Mouse (Mus musculus): ENCODE results near the gene Col7a1. TPM values are rescaled to one million over a fixed set of nuclear protein-coding genes. Genes with fewer than 3 reads are reported as not detected.

The Col7a1 gene
- 10.1 TPM for polyA plus RNA-seq (2012; fragmentation: generic; extraction: Trizol)
- long read RNA-seq, experiment 1, partial matches to known transcripts: 0 of 1 reads
- long read RNA-seq, experiment 1, other reads (novel, unspliced or antisense): 1 of 1 reads
- long read RNA-seq, experiment 2, partial matches to known transcripts: 14 of 19 reads
- long read RNA-seq, experiment 2, other reads (novel, unspliced or antisense): 5 of 19 reads

DNA sequence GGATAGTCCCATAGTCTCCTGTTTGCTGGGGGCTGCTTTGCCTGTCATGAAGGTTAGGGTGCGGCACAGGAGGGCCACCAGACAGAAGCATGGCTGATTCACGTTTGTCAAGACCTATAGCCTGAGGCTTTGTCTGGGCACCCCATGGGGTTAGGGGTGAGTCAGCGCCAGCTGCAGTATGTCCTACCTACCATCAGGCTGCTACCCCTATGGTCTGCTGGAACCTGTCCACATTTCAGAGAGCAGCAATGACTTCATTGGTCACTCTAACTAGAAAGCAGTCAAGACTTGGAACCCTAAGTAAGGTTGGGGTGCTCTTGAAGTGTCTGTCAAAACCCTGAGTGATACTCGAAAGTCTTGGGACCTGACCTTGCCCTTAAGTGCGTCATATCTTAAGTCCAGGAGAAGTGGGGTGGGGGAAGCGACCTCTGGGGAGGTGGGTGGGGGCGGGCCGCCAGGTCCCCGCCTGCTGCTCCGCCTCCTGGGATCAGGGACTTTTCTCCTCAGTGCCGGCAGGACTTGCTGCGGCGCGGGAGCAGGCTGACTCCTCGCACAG is at the start of gene Col7a1:
Gene Col7a1 (plus strand): TSS at position 506 of the 556 bp plus-strand sequence.
- Histone ChIP-seq H3ac (ENCODE audit: control insufficient read depth, insufficient read length, low read depth) (peak within 1 kb of the TSS; percentile 57), H3K27me3 (ENCODE audit: control insufficient read depth, insufficient read depth, insufficient read length) (no peaks in the 10 kb centered on the region), H3K79me2 (ENCODE audit: control insufficient read depth, insufficient read depth) (peaks cover 36% of the 10 kb centered on the region), H3K79me3 (ENCODE audit: low read depth) (peaks cover 5% of the 10 kb centered on the region), H3K36me3 (ENCODE audit: control insufficient read depth, insufficient read depth) (peaks cover 36% of the 10 kb centered on the region), H3K4me3 (ENCODE audit: insufficient read depth, poor library complexity, severe bottlenecking) (peak within 1 kb of the TSS; percentile 37)
- no peak for TF ChIP-seq CTCF (IDR thresholded peaks at IDR 0.05; ENCODE audit: control insufficient read depth, insufficient read depth, insufficient read length)
- peak; percentile 18 for TF ChIP-seq FOSL1 (IDR thresholded peaks at IDR 0.05; ENCODE audit: insufficient read depth, low read length, poor library complexity, severe bottlenecking)
- TF ChIP-seq USF1 (IDR thresholded peaks at IDR 0.05; ENCODE audit: low read depth): no peak
- peak; percentile 91 for TF ChIP-seq MYOD1 (IDR thresholded peaks at IDR 0.05; ENCODE audit: control insufficient read depth, insufficient read length, low read depth)
- TF ChIP-seq MAX (IDR thresholded peaks at IDR 0.05): no peak
- no peak for TF ChIP-seq MYOG (IDR thresholded peaks at IDR 0.05; ENCODE audit: control insufficient read depth, extremely low read depth, insufficient read length)

DNA sequence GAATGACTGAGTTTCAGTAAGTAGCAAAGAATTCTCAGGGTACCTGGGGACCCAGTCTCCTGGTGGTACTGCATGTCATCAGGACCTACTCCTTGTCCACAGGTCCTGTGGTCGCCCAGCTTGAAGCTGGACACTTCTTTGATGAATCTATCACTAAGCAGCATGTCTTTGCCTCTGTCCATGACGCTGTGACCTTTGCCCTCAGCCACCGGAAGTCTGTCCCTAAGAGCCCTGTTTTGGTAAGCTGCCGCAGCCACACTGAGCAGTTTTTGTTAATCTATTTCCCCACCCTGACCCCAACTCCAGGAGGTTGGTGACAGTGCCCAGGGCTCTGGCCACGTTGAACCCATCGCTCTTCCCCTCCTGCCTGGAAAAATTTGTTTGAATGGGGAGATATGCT is 41.1 kb upstream of the Col7a1 start:
- H3K79me2 ChIP-seq (ENCODE audit: control insufficient read depth, insufficient read depth): no peaks in the 10 kb centered on the region
- H3K4me3 ChIP-seq (ENCODE audit: insufficient read depth, poor library complexity, severe bottlenecking): no peak overlapping the region
- H3K36me3 ChIP-seq (ENCODE audit: control insufficient read depth, insufficient read depth): no peaks in the 10 kb centered on the region
- no peaks in the 10 kb centered on the region for H3K79me3 ChIP-seq (ENCODE audit: low read depth)
- no peaks in the 10 kb centered on the region for H3K27me3 ChIP-seq (ENCODE audit: control insufficient read depth, insufficient read depth, insufficient read length)
- TF ChIP-seq USF1 (IDR thresholded peaks at IDR 0.05; ENCODE audit: low read depth) (no peak), FOSL1 (IDR thresholded peaks at IDR 0.05; ENCODE audit: insufficient read depth, low read length, poor library complexity, severe bottlenecking) (no peak), MYOD1 (IDR thresholded peaks at IDR 0.05; ENCODE audit: control insufficient read depth, insufficient read length, low read depth) (no peak), MAX (IDR thresholded peaks at IDR 0.05) (no peak), CEBPB (IDR thresholded peaks at IDR 0.05; ENCODE audit: low read depth) (no peak), MYOG (IDR thresholded peaks at IDR 0.05; ENCODE audit: control insufficient read depth, extremely low read depth, insufficient read length) (no peak), CTCF (IDR thresholded peaks at IDR 0.05; ENCODE audit: control insufficient read depth, insufficient read depth, insufficient read length) (no peak)
- H3ac ChIP-seq (ENCODE audit: control insufficient read depth, insufficient read length, low read depth): no peak overlapping the region

DNA sequence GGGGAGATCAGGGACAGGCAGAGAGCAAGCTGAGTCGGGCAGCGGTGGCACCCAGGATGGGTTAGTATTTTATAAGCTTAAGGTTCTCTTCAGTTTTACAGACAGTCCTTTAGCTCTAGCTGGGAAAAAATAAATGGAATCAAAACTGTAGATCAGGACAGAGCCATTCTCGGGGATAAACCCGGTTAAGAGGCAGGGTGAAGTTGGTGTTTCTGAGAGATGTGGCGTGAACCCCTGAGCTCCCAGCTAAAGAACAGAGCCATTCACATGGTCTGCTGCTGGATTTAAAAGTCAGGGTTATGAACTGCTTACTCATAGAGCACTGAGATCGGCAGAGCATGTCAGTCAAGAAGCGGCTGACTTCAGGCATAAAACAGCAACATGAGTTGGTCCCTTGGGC is 40.2 kb upstream of the Col7a1 start:
- no peaks in the 10 kb centered on the region for H3K79me2 ChIP-seq (ENCODE audit: control insufficient read depth, insufficient read depth)
- H3K27me3 ChIP-seq (ENCODE audit: control insufficient read depth, insufficient read depth, insufficient read length): peaks cover 8% of the 10 kb centered on the region

GRCm38 (mm10) chr9:108913621-108914020 is 39.8 kb upstream of the Col7a1 start:
- no peaks in the 10 kb centered on the region for H3K36me3 ChIP-seq (ENCODE audit: control insufficient read depth, insufficient read depth)
- H3K79me2 ChIP-seq (ENCODE audit: control insufficient read depth, insufficient read depth): no peaks in the 10 kb centered on the region
- TF ChIP-seq CTCF (IDR thresholded peaks at IDR 0.05; ENCODE audit: control insufficient read depth, insufficient read depth, insufficient read length) (no peak), FOSL1 (IDR thresholded peaks at IDR 0.05; ENCODE audit: insufficient read depth, low read length, poor library complexity, severe bottlenecking) (no peak), CEBPB (IDR thresholded peaks at IDR 0.05; ENCODE audit: low read depth) (no peak), MYOG (IDR thresholded peaks at IDR 0.05; ENCODE audit: control insufficient read depth, extremely low read depth, insufficient read length) (no peak), MAX (IDR thresholded peaks at IDR 0.05) (no peak), USF1 (IDR thresholded peaks at IDR 0.05; ENCODE audit: low read depth) (no peak), MYOD1 (IDR thresholded peaks at IDR 0.05; ENCODE audit: control insufficient read depth, insufficient read length, low read depth) (no peak)
- H3K79me3 ChIP-seq (ENCODE audit: low read depth): no peaks in the 10 kb centered on the region
- H3ac ChIP-seq (ENCODE audit: control insufficient read depth, insufficient read length, low read depth): no peak overlapping the region
- H3K4me3 ChIP-seq (ENCODE audit: insufficient read depth, poor library complexity, severe bottlenecking): no peak overlapping the region
- peaks cover 12% of the 10 kb centered on the region for H3K27me3 ChIP-seq (ENCODE audit: control insufficient read depth, insufficient read depth, insufficient read length)

More for the DNA sequence above, 40.2 kb upstream of the Col7a1 start:
- Histone ChIP-seq H3K36me3 (ENCODE audit: control insufficient read depth, insufficient read depth) (no peaks in the 10 kb centered on the region), H3K4me3 (ENCODE audit: insufficient read depth, poor library complexity, severe bottlenecking) (no peak overlapping the region), H3ac (ENCODE audit: control insufficient read depth, insufficient read length, low read depth) (no peak overlapping the region), H3K79me3 (ENCODE audit: low read depth) (no peaks in the 10 kb centered on the region)
- TF ChIP-seq MAX (IDR thresholded peaks at IDR 0.05): no peak
- no peak for TF ChIP-seq USF1 (IDR thresholded peaks at IDR 0.05; ENCODE audit: low read depth)
- no peak for TF ChIP-seq CEBPB (IDR thresholded peaks at IDR 0.05; ENCODE audit: low read depth)
- no peak for TF ChIP-seq CTCF (IDR thresholded peaks at IDR 0.05; ENCODE audit: control insufficient read depth, insufficient read depth, insufficient read length)
- TF ChIP-seq MYOD1 (IDR thresholded peaks at IDR 0.05; ENCODE audit: control insufficient read depth, insufficient read length, low read depth): no peak

DNA sequence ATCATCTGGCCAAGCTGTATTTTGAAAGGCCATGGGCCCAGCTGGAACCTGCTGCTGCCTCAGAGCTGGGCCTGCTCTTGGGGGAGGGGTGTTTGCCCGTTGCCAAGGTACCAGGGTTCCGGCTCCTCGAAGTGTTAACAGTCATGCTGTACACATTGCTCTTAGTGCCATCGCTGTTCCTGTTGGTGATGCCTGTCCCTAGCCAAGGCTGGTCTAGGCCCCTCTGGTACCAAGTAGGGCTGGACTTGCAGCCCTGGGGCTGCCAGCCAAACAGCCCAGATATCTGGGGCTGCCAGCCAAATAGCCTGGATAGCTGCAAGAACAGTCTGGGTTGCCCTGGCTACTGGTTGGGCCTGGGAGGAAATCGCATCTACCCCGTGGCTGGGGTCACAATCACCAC is 38.9 kb upstream of the Col7a1 start, which contains the start of gene Tmem89:
Gene Tmem89 (plus strand): TSS at position 129 of the 400 bp plus-strand sequence.
- no peaks in the 10 kb centered on the region for H3K79me3 ChIP-seq (ENCODE audit: low read depth)
- no peak for TF ChIP-seq MAX (IDR thresholded peaks at IDR 0.05)
- no peak for TF ChIP-seq MYOG (IDR thresholded peaks at IDR 0.05; ENCODE audit: control insufficient read depth, extremely low read depth, insufficient read length)
- TF ChIP-seq MYOD1 (IDR thresholded peaks at IDR 0.05; ENCODE audit: control insufficient read depth, insufficient read length, low read depth): no peak
- TF ChIP-seq USF1 (IDR thresholded peaks at IDR 0.05; ENCODE audit: low read depth): no peak
- no peak for TF ChIP-seq FOSL1 (IDR thresholded peaks at IDR 0.05; ENCODE audit: insufficient read depth, low read length, poor library complexity, severe bottlenecking)
- no peak for TF ChIP-seq CEBPB (IDR thresholded peaks at IDR 0.05; ENCODE audit: low read depth)
- no peak for TF ChIP-seq CTCF (IDR thresholded peaks at IDR 0.05; ENCODE audit: control insufficient read depth, insufficient read depth, insufficient read length)
- no peak within 1 kb of the TSS for H3ac ChIP-seq (ENCODE audit: control insufficient read depth, insufficient read length, low read depth)
- no peaks in the 10 kb centered on the region for H3K36me3 ChIP-seq (ENCODE audit: control insufficient read depth, insufficient read depth)
- H3K27me3 ChIP-seq (ENCODE audit: control insufficient read depth, insufficient read depth, insufficient read length): peaks cover 15% of the 10 kb centered on the region
- no peaks in the 10 kb centered on the region for H3K79me2 ChIP-seq (ENCODE audit: control insufficient read depth, insufficient read depth)
- no peak within 1 kb of the TSS for H3K4me3 ChIP-seq (ENCODE audit: insufficient read depth, poor library complexity, severe bottlenecking)

Measured in C2C12 (cell line).